Mouse (Mus musculus) forebrain, embryonic 10.5 days (tissue): ENCODE measurements around the gene Runx2. TPM values are rescaled to one million over a fixed set of nuclear protein-coding genes. Genes with fewer than 3 reads are reported as not detected.

ENCODE experiments used
- DNase-seq: peaks from one replicate; pipeline ENCODE4 v3.0.0-alpha.2; 2017; ENCODE audit warnings: low spot score; ENCODE audit errors: extremely low spot score
- H3K27ac ChIP-seq: fragments of 300-500 bp; sonication (generic); 2 replicates; pipeline ENCODE4 v1.5.1; 2016; ENCODE audit warnings: mild to moderate bottlenecking
- H3K27me3 ChIP-seq: fragments of 300-500 bp; sonication (generic); 2 replicates; pipeline ENCODE4 v1.6.1; 2016; ENCODE audit warnings: mild to moderate bottlenecking; ENCODE audit not compliant: poor library complexity, severe bottlenecking
- H3K36me3 ChIP-seq: fragments of 300-500 bp; sonication (generic); replicated peaks from 2 replicates; pipeline ENCODE4 v1.6.1; 2016; ENCODE audit warnings: mild to moderate bottlenecking, moderate library complexity
- H3K4me1 ChIP-seq: fragments of 300-500 bp; sonication (generic); 2 replicates; pipeline ENCODE4 v1.6.1; 2016
- H3K4me3 ChIP-seq: fragments of 300-500 bp; sonication (generic); 2 replicates; pipeline ENCODE4 v1.5.1; 2016; ENCODE audit warnings: mild to moderate bottlenecking, moderate library complexity
- H3K9me3 ChIP-seq: fragments of 300-500 bp; sonication (generic); 2 replicates; pipeline ENCODE4 v1.6.1; 2016; ENCODE audit warnings: mild to moderate bottlenecking, moderate library complexity
- WGBS: fragments of 180-500 bp; shearing (Covaris S2); methylation state at CpG from one replicate; pipeline ENCODE4 v1.1.7; 2016; 5-methylcytosine and 5-hydroxymethylcytosine counted together
- polyA plus RNA-seq: library from polyadenylated mRNA; unstranded; fragments of >200 nt; fragmentation: Nextera tagmentation; extraction: Ambion mirVana; gene quantifications from 2 replicates; pipeline ENCODE4 v1.2.1, GENCODE M21; 2016

The Runx2 gene
- polyA plus RNA-seq, 1 experiment from 2014 or later, result 0.30 TPM

DNA sequence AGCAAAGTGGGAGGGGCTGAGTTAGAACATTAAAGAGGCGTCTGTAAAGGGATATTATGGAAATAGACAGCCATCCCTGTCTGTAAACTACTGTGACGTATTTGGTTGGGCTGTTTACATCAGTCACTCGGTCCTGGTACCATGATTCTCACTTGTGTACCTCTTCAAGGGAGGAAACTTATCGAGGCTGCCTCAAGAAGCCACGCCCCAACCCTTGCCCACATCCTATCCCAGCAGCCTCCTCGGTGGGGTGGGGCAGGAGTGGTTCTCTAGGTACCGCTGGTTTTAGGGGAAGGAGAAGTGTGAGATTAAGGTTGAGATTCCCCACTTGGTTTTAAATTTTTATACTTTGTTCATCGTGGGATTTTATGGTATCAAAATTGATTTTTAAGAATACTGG lies 69.2 kb downstream of the Runx2 start:
- Histone ChIP-seq H3K9me3 (no peaks in the 10 kb centered on the region), H3K27ac (no peak overlapping the region), H3K27me3 (peaks cover 7% of the 10 kb centered on the region), H3K4me3 (no peak overlapping the region), H3K4me1 (no peaks in the 10 kb centered on the region), H3K36me3 (no peaks in the 10 kb centered on the region)
- DNase-seq, result no peak
- 92% methylated on average over 8 of the region's 8 CpGs for WGBS

DNA sequence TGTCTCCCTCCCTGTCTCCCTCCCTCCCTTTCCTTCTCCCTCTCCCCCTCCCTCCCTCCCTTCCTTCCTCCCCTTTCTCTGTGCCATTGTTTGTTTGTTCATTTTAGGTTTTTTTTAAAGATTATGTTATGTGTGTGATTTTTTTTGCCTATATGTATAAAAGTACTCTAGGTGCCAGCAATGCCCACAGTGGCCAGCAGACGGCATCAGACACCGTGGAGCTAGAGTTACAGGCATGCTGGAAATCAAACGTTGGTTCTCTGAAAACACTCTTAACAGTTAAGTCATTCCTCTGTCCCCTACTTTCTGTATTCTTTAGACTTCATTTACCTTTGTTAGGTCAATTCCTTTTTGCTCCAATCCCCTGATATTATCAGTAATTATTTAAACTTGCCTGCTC lies 70.8 kb downstream of the Runx2 start:
- H3K4me3 ChIP-seq, result no peak overlapping the region
- WGBS, result 60% methylated on average over 3 of the region's 3 CpGs
- no peak overlapping the region for H3K27ac ChIP-seq
- H3K4me1 ChIP-seq, result no peaks in the 10 kb centered on the region
- H3K9me3 ChIP-seq, result no peaks in the 10 kb centered on the region
- H3K27me3 ChIP-seq, result peaks cover 23% of the 10 kb centered on the region
- no peaks in the 10 kb centered on the region for H3K36me3 ChIP-seq
- DNase-seq, result no peak

DNA sequence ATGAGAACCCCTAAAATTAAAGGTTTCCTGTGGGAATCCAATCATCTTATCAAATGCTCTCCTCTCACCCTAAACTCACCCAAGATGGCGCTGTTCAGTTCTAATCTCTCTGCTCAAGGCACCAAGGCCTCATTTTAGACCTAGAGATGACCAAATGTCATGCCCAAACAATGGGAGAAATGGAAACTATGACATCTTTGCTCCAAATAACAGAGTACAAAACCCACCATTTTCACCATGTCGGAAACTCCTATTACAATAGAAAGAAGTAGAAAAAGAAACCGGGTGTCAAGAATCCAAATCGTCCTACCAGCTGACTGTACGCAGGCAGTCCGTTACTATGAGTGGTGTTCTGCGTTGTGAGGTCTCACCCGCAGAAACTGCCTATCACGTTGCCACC lies 72.4 kb downstream of the Runx2 start:
- Histone ChIP-seq H3K4me1 (peaks cover 13% of the 10 kb centered on the region), H3K4me3 (no peak overlapping the region), H3K9me3 (no peaks in the 10 kb centered on the region), H3K27me3 (peaks cover 38% of the 10 kb centered on the region), H3K36me3 (no peaks in the 10 kb centered on the region), H3K27ac (no peak overlapping the region)
- DNase-seq, result no peak
- WGBS, result 86% methylated on average over 9 of the region's 9 CpGs

DNA sequence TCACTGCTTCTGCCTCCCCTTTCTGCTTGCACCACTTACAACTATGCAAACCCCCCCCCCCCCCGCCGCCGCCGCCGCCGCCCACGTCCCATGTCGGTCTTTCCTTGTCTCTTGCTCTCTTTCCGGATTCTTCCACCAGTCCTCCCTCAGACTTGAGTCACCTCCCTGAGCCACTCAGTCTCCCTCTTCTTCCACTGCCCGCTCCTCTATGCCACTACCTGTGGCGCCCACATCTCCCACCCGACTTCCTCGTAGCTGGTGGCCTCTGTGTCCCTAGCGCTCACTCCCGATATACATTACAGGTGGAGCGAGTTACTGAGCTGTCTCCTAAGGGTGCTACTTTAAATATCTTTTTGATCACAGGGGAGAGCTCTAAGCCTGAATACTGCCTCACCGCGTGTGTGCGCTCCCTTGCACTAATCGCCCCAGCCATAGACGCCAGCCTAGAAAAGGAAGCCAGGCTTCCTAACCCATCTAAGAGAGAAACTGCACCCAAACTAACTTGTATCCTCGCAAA lies 76.4 kb downstream of the Runx2 start:
- Histone ChIP-seq H3K27me3 (peaks cover 79% of the 10 kb centered on the region), H3K36me3 (no peaks in the 10 kb centered on the region), H3K4me3 (peak overlapping the region; percentile 33), H3K27ac (no peak overlapping the region), H3K9me3 (no peaks in the 10 kb centered on the region), H3K4me1 (peaks cover 46% of the 10 kb centered on the region)
- DNase-seq, result peak; percentile 18
- WGBS, result under 1% methylated on average over 21 of the region's 22 CpGs

DNA sequence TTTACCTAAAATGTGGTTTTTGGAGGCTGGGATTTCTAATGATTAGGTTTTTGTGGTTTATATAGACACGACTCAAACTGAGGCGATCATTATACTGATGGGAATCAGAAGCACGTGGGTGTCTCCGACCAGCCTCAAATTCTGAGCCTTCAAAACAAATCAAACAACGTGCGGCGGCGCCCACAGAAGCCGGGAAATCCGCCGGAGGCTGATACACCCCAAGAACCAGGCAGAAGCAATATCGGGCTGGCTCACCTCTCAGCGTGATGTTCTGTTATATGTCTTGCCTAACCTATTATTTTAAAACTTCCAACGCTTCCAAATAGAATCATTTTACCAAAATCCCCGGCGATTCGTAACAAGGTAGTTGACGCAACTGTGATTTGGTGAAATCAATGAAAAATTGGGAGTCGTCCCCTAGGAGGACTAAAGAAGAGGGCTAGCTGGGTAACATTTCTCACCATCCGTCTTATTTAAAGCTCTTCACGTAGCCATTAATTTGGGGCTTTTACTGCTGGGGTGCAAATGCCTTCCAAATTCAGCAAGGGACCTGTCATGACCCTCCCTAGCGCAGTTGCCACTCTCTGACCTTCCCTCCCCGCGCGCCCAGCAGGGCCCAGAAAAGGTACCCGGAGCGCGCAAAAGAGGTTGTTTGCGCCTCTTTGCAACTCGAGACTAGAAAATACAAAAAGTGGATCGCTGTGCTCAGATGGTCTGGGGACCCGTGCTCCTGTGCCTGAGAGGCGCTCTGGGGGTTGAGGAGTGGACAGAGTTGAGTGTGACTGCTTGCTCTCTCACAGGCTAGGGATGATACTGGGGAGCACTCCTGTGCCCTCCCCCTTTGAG lies 77.1 kb downstream of the Runx2 start:
- Histone ChIP-seq H3K36me3 (no peaks in the 10 kb centered on the region), H3K4me3 (peak overlapping the region; percentile 33), H3K4me1 (peaks cover 46% of the 10 kb centered on the region), H3K9me3 (no peaks in the 10 kb centered on the region), H3K27me3 (peaks cover 86% of the 10 kb centered on the region), H3K27ac (no peak overlapping the region)
- peak; percentile 41 for DNase-seq
- under 1% methylated on average over 33 of the region's 33 CpGs for WGBS

DNA sequence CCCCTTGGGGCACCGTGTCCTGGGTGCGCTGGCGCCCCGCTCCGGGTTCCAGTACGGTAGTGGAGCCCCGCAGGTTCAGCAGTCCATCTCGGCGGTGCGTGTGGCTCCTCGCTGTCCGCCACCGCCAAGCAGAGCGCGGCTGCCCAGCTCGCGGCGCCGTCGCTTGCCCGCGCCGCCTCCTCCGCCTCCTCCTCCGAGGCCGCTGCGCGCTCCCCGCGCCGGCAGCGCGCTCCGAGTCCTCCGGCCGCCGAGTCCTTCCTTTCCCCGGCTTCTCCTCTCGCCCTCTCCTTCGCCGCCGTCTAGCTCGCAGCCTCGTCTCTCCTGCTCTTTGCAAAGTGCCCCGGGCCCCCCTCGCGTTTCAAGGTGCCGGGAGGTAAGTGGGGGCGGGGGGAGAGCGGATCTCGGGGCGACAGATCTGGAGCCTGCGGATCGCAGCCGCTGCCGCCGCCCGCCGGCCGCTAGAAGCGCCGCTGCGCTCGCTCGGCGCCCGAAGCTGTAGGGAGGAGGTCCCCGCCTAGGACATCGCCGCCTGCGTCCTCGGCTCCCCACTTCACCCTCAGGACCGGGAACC lies 78.5 kb downstream of the Runx2 start:
- Histone ChIP-seq H3K27ac (peak overlapping the region; percentile 81), H3K27me3 (peaks cover 100% of the 10 kb centered on the region), H3K4me1 (peaks cover 46% of the 10 kb centered on the region), H3K9me3 (no peaks in the 10 kb centered on the region), H3K36me3 (no peaks in the 10 kb centered on the region), H3K4me3 (peak overlapping the region; percentile 72)
- WGBS, result under 1% methylated on average over 71 of the region's 73 CpGs
- DNase-seq, result peak; percentile 74

DNA sequence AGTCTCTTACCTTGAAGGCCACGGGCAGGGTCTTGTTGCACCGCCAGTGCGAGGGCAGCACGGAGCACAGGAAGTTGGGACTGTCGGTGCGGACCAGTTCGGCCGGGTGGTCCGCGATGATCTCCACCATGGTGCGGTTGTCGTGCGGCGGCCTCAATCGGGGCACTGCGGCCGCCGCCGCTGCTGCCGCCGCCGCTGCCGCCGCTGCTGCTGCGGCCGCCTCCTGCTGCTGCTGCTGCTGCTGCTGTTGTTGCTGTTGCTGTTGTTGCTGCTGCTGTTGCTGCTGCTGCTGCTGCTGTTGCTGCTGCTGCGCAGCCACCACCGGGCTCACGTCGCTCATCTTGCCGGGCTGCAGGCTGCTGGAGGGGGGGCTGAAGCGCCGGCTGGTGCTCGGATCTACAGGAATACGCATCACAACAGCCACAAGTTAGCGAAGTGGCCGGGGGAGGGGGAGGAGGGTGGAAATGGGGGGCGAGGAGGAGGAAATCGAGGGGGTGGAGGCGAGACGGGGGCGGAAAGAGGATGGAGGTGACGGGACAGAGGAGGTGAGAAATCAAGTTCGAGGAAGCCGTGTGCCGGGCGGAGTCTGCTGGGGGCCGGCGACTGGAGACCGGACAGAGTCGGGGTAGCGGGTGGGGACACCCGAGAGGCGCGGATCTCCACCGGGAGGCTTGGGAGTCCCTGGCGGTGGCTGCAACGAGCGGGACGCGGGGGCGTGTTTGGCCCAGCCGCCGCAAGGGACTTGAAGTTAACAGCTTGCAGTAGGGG lies 79.2 kb downstream of the Runx2 start:
- H3K36me3 ChIP-seq, result no peaks in the 10 kb centered on the region
- H3K27me3 ChIP-seq, result peaks cover 100% of the 10 kb centered on the region
- H3K4me3 ChIP-seq, result peak overlapping the region; percentile 72
- H3K9me3 ChIP-seq, result no peaks in the 10 kb centered on the region
- under 1% methylated on average over 62 of the region's 64 CpGs for WGBS
- DNase-seq, result peak; percentile 53
- H3K4me1 ChIP-seq, result peaks cover 46% of the 10 kb centered on the region
- peak overlapping the region; percentile 81 for H3K27ac ChIP-seq

DNA sequence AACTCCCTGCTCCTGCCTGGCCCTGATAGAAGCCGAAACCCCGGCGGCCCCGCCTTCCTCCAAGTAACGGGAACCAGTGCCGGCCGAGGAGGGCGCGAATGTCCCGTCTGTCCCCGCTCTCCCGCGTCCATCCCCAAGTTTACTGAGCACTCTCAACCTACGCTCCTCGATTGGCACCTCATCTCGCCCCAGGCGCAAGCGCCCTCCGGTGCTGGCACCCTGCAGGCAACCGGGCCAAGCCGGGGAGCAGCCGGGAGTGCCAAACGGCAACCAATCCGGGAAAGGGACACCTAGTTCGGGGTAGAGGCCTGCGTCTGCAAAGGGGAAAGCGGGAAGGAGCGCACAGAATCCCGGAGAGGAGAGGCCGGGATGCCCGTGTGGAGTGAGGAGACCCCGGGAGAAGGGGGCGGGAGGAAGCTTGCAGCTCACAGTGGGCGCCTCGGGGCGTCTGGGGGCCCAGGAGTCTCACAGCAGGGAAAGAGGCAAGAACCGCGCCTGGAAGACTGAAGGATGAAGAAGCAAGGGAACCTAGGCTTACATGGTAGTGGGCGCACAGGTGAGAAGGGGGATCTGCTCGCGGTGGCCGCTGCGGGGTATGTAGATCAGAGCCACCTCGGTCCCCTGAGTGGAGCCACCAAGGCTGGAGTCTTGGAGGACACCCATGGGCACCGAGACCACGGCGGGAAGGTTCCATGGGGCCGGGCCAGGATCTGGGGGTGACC lies 79.9 kb downstream of the Runx2 start:
- Histone ChIP-seq H3K4me3 (peak overlapping the region; percentile 72), H3K36me3 (no peaks in the 10 kb centered on the region), H3K9me3 (no peaks in the 10 kb centered on the region), H3K27ac (0 out of 2 replicates have a peak overlapping the region, but pooled peaks have one; percentile 1), H3K4me1 (peaks cover 46% of the 10 kb centered on the region), H3K27me3 (peaks cover 100% of the 10 kb centered on the region)
- peak; percentile 63 for DNase-seq
- WGBS, result under 1% methylated on average over 48 of the region's 48 CpGs

DNA sequence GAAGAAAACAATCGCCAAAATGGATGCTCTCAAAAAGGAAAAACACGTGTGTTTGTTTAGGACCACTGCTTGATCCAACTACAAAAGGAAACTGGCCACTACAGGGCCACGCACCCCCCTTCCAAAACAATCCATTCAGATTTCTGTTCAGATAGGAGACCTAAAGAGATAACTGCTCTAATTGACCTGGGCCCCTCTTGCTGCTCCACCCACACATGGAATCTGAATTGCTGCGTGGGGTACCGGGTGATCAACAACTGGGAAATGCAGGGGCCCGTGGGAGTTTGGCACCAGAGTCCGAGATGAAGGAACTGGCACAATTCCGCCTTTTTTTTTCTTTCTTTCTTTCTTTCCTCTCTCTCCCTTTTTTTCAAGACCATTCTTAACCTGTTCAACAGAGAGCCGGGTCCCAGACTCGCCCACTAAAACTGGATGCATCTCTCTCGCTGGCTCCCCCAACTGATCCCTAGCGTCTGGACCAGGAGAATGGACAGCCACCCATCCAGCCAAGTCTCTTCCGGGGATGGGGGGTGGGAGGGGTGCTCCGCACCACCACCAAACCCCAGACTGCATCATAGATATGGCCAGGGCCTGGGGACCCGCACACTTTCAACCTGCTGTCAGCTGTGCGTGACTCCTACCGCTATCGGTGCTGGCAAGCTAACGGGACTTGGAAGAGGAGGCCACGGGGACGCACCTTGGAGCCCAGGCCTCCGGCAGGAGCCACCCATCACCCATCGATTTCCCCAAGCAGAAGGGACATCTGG lies 80.9 kb downstream of the Runx2 start:
- under 1% methylated on average over 23 of the region's 23 CpGs for WGBS
- DNase-seq, result peak; percentile 35
- H3K4me3 ChIP-seq, result peak overlapping the region; percentile 72
- H3K27ac ChIP-seq, result no peak overlapping the region
- H3K36me3 ChIP-seq, result no peaks in the 10 kb centered on the region
- peaks cover 99% of the 10 kb centered on the region for H3K27me3 ChIP-seq
- H3K9me3 ChIP-seq, result no peaks in the 10 kb centered on the region
- peaks cover 46% of the 10 kb centered on the region for H3K4me1 ChIP-seq

DNA sequence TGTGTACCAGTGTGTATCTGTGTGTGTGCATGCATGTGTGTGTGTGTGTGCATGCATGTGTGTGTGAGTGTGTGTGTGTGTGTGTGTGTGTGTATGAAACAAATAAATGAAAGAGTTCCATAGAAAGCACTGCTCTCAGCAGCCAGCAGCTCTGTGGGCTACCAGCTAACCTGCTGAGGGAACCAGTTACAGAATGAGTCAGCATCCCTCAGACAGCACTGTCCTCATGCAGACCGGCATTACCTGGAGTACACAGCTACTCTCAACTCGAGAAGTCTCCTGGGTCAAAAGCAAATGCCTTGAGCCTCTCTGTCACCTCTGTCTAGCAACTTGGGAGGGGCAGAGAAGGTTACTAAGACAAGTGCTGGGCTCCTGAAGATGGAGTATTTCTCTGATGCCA lies 86.1 kb downstream of the Runx2 start:
- H3K27ac ChIP-seq, result no peak overlapping the region
- no peak for DNase-seq
- peaks cover 53% of the 10 kb centered on the region for H3K27me3 ChIP-seq
- 47% methylated on average over 2 of the region's 2 CpGs for WGBS
- no peaks in the 10 kb centered on the region for H3K36me3 ChIP-seq
- H3K4me1 ChIP-seq, result peaks cover under 1% of the 10 kb centered on the region
- no peaks in the 10 kb centered on the region for H3K9me3 ChIP-seq
- H3K4me3 ChIP-seq, result no peak overlapping the region

DNA sequence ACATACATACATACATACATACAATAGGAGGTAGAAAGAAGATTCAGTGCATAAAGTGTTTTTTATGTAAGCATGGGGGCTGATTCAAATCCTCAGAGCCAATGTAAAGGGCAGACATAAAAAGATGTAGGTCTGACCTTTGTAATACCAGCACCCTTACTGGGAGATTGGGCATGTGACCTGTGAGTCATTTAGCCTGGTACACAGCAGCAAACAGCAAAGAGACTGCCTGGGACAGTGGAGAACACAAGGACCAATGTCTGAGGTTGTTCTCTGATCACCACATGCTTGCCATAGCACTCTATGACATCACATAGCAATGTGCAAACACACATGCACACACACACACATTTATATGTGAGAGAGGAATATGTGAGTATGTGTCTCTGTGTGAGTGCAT lies 86.9 kb downstream of the Runx2 start:
- no peak for DNase-seq
- H3K9me3 ChIP-seq, result no peaks in the 10 kb centered on the region
- H3K4me1 ChIP-seq, result no peaks in the 10 kb centered on the region
- H3K4me3 ChIP-seq, result no peak overlapping the region
- H3K36me3 ChIP-seq, result no peaks in the 10 kb centered on the region
- peaks cover 45% of the 10 kb centered on the region for H3K27me3 ChIP-seq
- H3K27ac ChIP-seq, result no peak overlapping the region
